Mouse (Mus musculus) thymus, postnatal 14 days (tissue): Measurements from ENCODE around the gene Lig3.
"Not testable (repeated sequence)": the region's sequence is repeated elsewhere in the genome, so short reads cannot be mapped to it uniquely, and the experiment has no call there.

Experiments used
- DNase-seq: peaks from one replicate; pipeline ENCODE4 v3.0.0; 2021

Gene Lig3

GRCm38 (mm10) chr11:82832402-82832801 lies 51.5 kb downstream of the Lig3 start:
- DNase-seq = not testable (repeated sequence)

GRCm38 (mm10) chr11:82833929-82834328 lies 53.0 kb downstream of the Lig3 start:
- DNase-seq = no peak

- not testable (repeated sequence) for DNase-seq
Observed at GRCm38 (mm10) chr11:82834359-82834758, 53.5 kb downstream of the Lig3 start.

- peak; percentile 9 for DNase-seq
Observed at GRCm38 (mm10) chr11:82835616-82836432, 54.9 kb downstream of the Lig3 start.

GRCm38 (mm10) chr11:82837192-82837591 lies 56.3 kb downstream of the Lig3 start:
- DNase-seq = no peak

GRCm38 (mm10) chr11:82837848-82838247 lies 56.9 kb downstream of the Lig3 start:
- no peak for DNase-seq

GRCm38 (mm10) chr11:82838511-82838910 lies 57.6 kb downstream of the Lig3 start:
- no peak for DNase-seq

- DNase-seq = no peak
Observed at GRCm38 (mm10) chr11:82844771-82845414, 64.0 kb downstream of the Lig3 start.

- peak; percentile 13 for DNase-seq
Observed at GRCm38 (mm10) chr11:82845415-82846078, 64.6 kb downstream of the Lig3 start.

- DNase-seq = no peak
Observed at GRCm38 (mm10) chr11:82846079-82846436, 65.2 kb downstream of the Lig3 start.

GRCm38 (mm10) chr11:82846938-82847337 lies 66.0 kb downstream of the Lig3 start:
- DNase-seq = no peak

- no peak for DNase-seq
Observed at GRCm38 (mm10) chr11:82847571-82848000, 66.7 kb downstream of the Lig3 start.

GRCm38 (mm10) chr11:82850259-82850658 lies 69.4 kb downstream of the Lig3 start:
- no peak for DNase-seq

GRCm38 (mm10) chr11:82852115-82852514 lies 71.2 kb downstream of the Lig3 start:
- no peak for DNase-seq

- no peak for DNase-seq
Observed at GRCm38 (mm10) chr11:82852540-82852939, 71.6 kb downstream of the Lig3 start.

GRCm38 (mm10) chr11:82852958-82853357 lies 72.0 kb downstream of the Lig3 start:
- no peak for DNase-seq
